Mouse (Mus musculus) brain, adult 10 weeks (tissue): ENCODE measurements around the gene Fgfr1op2. TPM values are rescaled to one million over a fixed set of nuclear protein-coding genes. Genes with fewer than 3 reads are reported as not detected.

Experiments used
- polyA plus RNA-seq: library from polyadenylated mRNA; stranded (reverse); fragments of 350-450 nt; fragmentation: Illumina TruSeq; extraction: RNeasy Lipid Tissue Mini Kit (QIAGEN cat#74804); gene quantifications from one replicate; pipeline ENCODE4 v1.2.3, GENCODE M21; 2015; ENCODE audit warnings: low read depth, low replicate concordance

Gene Fgfr1op2
- polyA plus RNA-seq = 134 TPM

GRCm38 (mm10) chr6:146576903-146577302 is at the start of gene Fgfr1op2:
Gene Fgfr1op2, plus strand, starts transcription at chr6:146577203.

GRCm38 (mm10) chr6:146577310-146578109 is 507 bp downstream of the Fgfr1op2 start, which contains the start of gene Ints13:
Gene Ints13, minus strand, starts transcription at chr6:146577835.

GRCm38 (mm10) chr6:146642276-146643183 is 65.5 kb downstream of the Fgfr1op2 start, which contains the start of the genes Med21 and Tm7sf3:
Gene Med21, plus strand, starts transcription at chr6:146642547.
Gene Tm7sf3, minus strand, starts transcription at chr6:146642824.

Other genes starting within 250 kb of the Fgfr1op2 start
- gene Itpr2, start 75.0 kb upstream of the Fgfr1op2 start, polyA plus RNA-seq = 7.0 TPM
- gene Ints13, start 632 bp downstream of the Fgfr1op2 start, polyA plus RNA-seq = 47.2 TPM
- 93.0 TPM for gene Med21, start 65.3 kb downstream of the Fgfr1op2 start, polyA plus RNA-seq
- 32.5 TPM for gene Tm7sf3, start 65.6 kb downstream of the Fgfr1op2 start, polyA plus RNA-seq
- gene Stk38l, start 147.8 kb downstream of the Fgfr1op2 start, polyA plus RNA-seq = 17.6 TPM
- gene Arntl2, start 218.9 kb downstream of the Fgfr1op2 start, polyA plus RNA-seq = 8.3 TPM